Mouse (Mus musculus): Measurements from ENCODE around the gene C1rl. TPM values are rescaled to one million over a fixed set of nuclear protein-coding genes. Genes with fewer than 3 reads are reported as not detected.

C1rl gene
- polyA plus RNA-seq, 1 experiment from 2014 or later = 0.23 TPM

- Histone ChIP-seq H3K4me3 (ENCODE audit: low read depth, low read length) (no peak overlapping the region), H3K4me1 (ENCODE audit: control insufficient read depth, insufficient read depth, low read length) (no peaks in the 10 kb centered on the region), H3K27ac (ENCODE audit: low read depth, low read length) (no peak overlapping the region), H3K9ac (ENCODE audit: low read length) (no peak overlapping the region), H3K36me3 (ENCODE audit: control insufficient read depth, insufficient read depth, low read length) (no peaks in the 10 kb centered on the region), H3K9me3 (ENCODE audit: control insufficient read depth, low read length) (no peaks in the 10 kb centered on the region), H3K4me2 (no peak overlapping the region), H3K27me3 (ENCODE audit: control insufficient read depth, insufficient read depth, low read length) (no peaks in the 10 kb centered on the region)
- ATAC-seq (ENCODE audit: low FRiP score) (no peak), DNase-seq (ENCODE audit: low spot score, missing footprints) (no peak)
- WGBS = 72% methylated on average over 3 of the region's 3 CpGs
These were observed 40.9 kb upstream of the C1rl start for GRCm38 (mm10) chr6:124451995-124452394.

GRCm38 (mm10) chr6:124453756-124454155 lies 39.2 kb upstream of the C1rl start:
- H3K4me1 ChIP-seq (ENCODE audit: control insufficient read depth, insufficient read depth, low read length) = no peaks in the 10 kb centered on the region
- no peak overlapping the region for H3K27ac ChIP-seq (ENCODE audit: low read depth, low read length)
- no peak; the same call in 1 of the 2 replicates for ATAC-seq (ENCODE audit: low FRiP score)
- 38% methylated on average over 4 of the region's 4 CpGs for WGBS
- peak; percentile 80 for DNase-seq (ENCODE audit: low spot score, missing footprints)
- H3K4me3 ChIP-seq (ENCODE audit: low read depth, low read length) = no peak overlapping the region
- H3K4me2 ChIP-seq = no peak overlapping the region
- no peaks in the 10 kb centered on the region for H3K9me3 ChIP-seq (ENCODE audit: control insufficient read depth, low read length)
- no peak overlapping the region for H3K9ac ChIP-seq (ENCODE audit: low read length)
- H3K27me3 ChIP-seq (ENCODE audit: control insufficient read depth, insufficient read depth, low read length) = no peaks in the 10 kb centered on the region
- no peaks in the 10 kb centered on the region for H3K36me3 ChIP-seq (ENCODE audit: control insufficient read depth, insufficient read depth, low read length)

GRCm38 (mm10) chr6:124456243-124456642 lies 36.7 kb upstream of the C1rl start:
- H3K4me2 ChIP-seq = no peak overlapping the region
- no peaks in the 10 kb centered on the region for H3K27me3 ChIP-seq (ENCODE audit: control insufficient read depth, insufficient read depth, low read length)
- WGBS = 91% methylated on average over 5 of the region's 5 CpGs
- DNase-seq (ENCODE audit: low spot score, missing footprints) (no peak), ATAC-seq (ENCODE audit: low FRiP score) (no peak)
- no peaks in the 10 kb centered on the region for H3K36me3 ChIP-seq (ENCODE audit: control insufficient read depth, insufficient read depth, low read length)
- H3K9ac ChIP-seq (ENCODE audit: low read length) = no peak overlapping the region
- H3K4me1 ChIP-seq (ENCODE audit: control insufficient read depth, insufficient read depth, low read length) = no peaks in the 10 kb centered on the region
- no peaks in the 10 kb centered on the region for H3K9me3 ChIP-seq (ENCODE audit: control insufficient read depth, low read length)
- no peak overlapping the region for H3K4me3 ChIP-seq (ENCODE audit: low read depth, low read length)
- no peak overlapping the region for H3K27ac ChIP-seq (ENCODE audit: low read depth, low read length)

DNA sequence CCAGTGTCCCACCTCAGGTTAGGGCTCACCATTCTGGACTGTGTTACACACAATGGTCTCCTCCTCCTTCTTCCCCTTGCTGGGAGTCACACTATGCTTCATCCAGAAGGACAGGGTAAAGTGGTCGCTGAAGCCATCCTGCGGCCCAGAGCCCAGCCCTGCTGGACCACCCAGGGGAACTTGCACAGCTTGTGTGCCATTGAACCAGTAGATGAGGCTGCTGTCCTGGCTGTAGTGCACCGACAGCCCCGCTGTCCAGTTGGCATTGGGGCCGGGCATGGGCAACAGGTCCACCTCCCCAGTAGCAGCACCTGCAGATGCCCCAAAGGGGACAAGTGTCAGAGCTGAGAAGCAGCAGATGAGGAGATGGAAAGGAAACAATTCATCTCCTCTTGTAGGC lies 35.1 kb upstream of the C1rl start:
- ATAC-seq (ENCODE audit: low FRiP score) = no peak
- Histone ChIP-seq H3K9ac (ENCODE audit: low read length) (no peak overlapping the region), H3K4me3 (ENCODE audit: low read depth, low read length) (no peak overlapping the region), H3K36me3 (ENCODE audit: control insufficient read depth, insufficient read depth, low read length) (no peaks in the 10 kb centered on the region), H3K27me3 (ENCODE audit: control insufficient read depth, insufficient read depth, low read length) (no peaks in the 10 kb centered on the region), H3K4me2 (no peak overlapping the region), H3K27ac (ENCODE audit: low read depth, low read length) (no peak overlapping the region), H3K4me1 (ENCODE audit: control insufficient read depth, insufficient read depth, low read length) (no peaks in the 10 kb centered on the region), H3K9me3 (ENCODE audit: control insufficient read depth, low read length) (no peaks in the 10 kb centered on the region)
- WGBS = 94% methylated on average over 5 of the region's 5 CpGs
- no peak for DNase-seq (ENCODE audit: low spot score, missing footprints)

DNA sequence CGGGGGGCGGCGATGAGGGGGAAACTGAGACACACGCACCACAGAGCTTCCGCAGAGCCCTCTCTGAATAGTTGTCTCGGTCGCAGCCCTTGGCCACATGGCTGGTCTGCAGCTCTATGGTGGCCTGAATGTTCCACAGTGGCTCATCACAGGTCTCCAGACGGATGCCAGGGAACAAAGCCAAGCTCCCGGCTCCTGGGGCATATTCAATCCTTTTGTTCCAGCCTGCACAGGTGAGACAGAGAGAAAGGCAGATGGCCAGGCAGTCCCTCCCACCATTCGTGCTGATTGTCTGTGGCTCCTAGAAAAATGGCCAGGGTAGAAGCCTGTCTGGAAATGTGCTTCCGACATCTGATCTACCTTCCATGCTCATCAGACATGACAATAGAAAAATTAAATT lies 34.4 kb upstream of the C1rl start:
- H3K9me3 ChIP-seq (ENCODE audit: control insufficient read depth, low read length) = no peaks in the 10 kb centered on the region
- H3K4me1 ChIP-seq (ENCODE audit: control insufficient read depth, insufficient read depth, low read length) = no peaks in the 10 kb centered on the region
- WGBS = 90% methylated on average over 11 of the region's 11 CpGs
- H3K4me2 ChIP-seq = no peak overlapping the region
- no peaks in the 10 kb centered on the region for H3K36me3 ChIP-seq (ENCODE audit: control insufficient read depth, insufficient read depth, low read length)
- H3K27me3 ChIP-seq (ENCODE audit: control insufficient read depth, insufficient read depth, low read length) = no peaks in the 10 kb centered on the region
- no peak overlapping the region for H3K9ac ChIP-seq (ENCODE audit: low read length)
- H3K27ac ChIP-seq (ENCODE audit: low read depth, low read length) = no peak overlapping the region
- DNase-seq (ENCODE audit: low spot score, missing footprints) = peak; percentile 41
- no peak overlapping the region for H3K4me3 ChIP-seq (ENCODE audit: low read depth, low read length)
- ATAC-seq (ENCODE audit: low FRiP score) = no peak

DNA sequence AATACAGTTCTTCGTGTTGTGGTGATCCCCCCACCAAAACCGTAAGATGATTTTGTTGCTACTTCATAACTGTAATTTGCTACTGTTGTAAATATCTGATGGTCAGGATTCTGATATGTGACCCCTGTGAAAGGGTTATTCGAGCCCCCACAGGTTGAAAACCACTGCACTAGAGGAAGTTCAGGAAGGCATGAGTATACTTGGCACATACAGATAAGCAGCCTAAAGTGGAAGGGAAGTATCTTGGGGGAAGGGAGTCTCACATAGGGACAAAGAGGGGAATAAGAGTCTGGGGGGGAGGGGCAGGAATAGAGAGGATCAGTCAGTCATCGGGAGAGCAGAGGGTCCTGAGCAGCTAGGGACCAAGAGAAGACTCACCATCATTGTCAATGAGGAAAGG lies 33.5 kb upstream of the C1rl start:
- ATAC-seq (ENCODE audit: low FRiP score) = no peak
- whole genome bisulfite sequencing = 91% methylated on average over 4 of the region's 4 CpGs
- no peaks in the 10 kb centered on the region for H3K36me3 ChIP-seq (ENCODE audit: control insufficient read depth, insufficient read depth, low read length)
- H3K4me2 ChIP-seq = no peak overlapping the region
- H3K4me3 ChIP-seq (ENCODE audit: low read depth, low read length) = no peak overlapping the region
- no peaks in the 10 kb centered on the region for H3K9me3 ChIP-seq (ENCODE audit: control insufficient read depth, low read length)
- H3K27me3 ChIP-seq (ENCODE audit: control insufficient read depth, insufficient read depth, low read length) = no peaks in the 10 kb centered on the region
- DNase-seq (ENCODE audit: low spot score, missing footprints) = no peak
- no peak overlapping the region for H3K9ac ChIP-seq (ENCODE audit: low read length)
- peaks cover 5% of the 10 kb centered on the region for H3K4me1 ChIP-seq (ENCODE audit: control insufficient read depth, insufficient read depth, low read length)
- no peak overlapping the region for H3K27ac ChIP-seq (ENCODE audit: low read depth, low read length)

DNA sequence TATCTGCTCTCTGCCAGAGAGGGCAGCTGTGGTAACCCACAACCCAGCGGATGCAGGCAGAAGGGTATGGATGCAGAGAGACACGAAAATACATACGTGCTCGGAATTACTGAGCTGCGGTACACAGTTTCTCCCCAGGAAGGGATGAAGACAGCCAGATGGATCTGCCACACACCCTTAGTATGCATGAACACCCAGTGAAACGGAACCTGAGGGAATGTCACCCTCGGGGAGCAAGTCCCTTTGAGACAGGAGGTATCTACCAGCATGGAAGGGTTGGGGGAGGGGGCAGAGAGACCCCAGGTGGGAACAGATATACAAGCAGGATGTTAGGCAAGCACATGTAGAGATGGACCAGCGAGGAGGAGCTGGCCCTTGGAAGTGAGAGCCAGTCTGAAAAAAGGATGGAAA lies 29.0 kb upstream of the C1rl start:
- 22% methylated on average over 8 of the region's 8 CpGs for WGBS
- Histone ChIP-seq H3K4me1 (ENCODE audit: control insufficient read depth, insufficient read depth, low read length) (peaks cover 8% of the 10 kb centered on the region), H3K36me3 (ENCODE audit: control insufficient read depth, insufficient read depth, low read length) (no peaks in the 10 kb centered on the region), H3K4me3 (ENCODE audit: low read depth, low read length) (peak overlapping the region; percentile 46), H3K27ac (ENCODE audit: low read depth, low read length) (no peak overlapping the region), H3K9ac (ENCODE audit: low read length) (peak overlapping the region; percentile 71), H3K27me3 (ENCODE audit: control insufficient read depth, insufficient read depth, low read length) (no peaks in the 10 kb centered on the region), H3K9me3 (ENCODE audit: control insufficient read depth, low read length) (no peaks in the 10 kb centered on the region), H3K4me2 (peak overlapping the region; percentile 74)
- peak; percentile 10; the same call in 1 of the 2 replicates for ATAC-seq (ENCODE audit: low FRiP score)
- DNase-seq (ENCODE audit: low spot score, missing footprints) = no peak

GRCm38 (mm10) chr6:124464305-124465271 lies 28.3 kb upstream of the C1rl start, which contains the start of gene Clstn3:
Gene Clstn3 (minus strand): TSS chr6:124464794.
- H3K4me1 ChIP-seq (ENCODE audit: control insufficient read depth, insufficient read depth, low read length) = peaks cover 8% of the 10 kb centered on the region
- no peak within 1 kb of the TSS for H3K27ac ChIP-seq (ENCODE audit: low read depth, low read length)

DNA sequence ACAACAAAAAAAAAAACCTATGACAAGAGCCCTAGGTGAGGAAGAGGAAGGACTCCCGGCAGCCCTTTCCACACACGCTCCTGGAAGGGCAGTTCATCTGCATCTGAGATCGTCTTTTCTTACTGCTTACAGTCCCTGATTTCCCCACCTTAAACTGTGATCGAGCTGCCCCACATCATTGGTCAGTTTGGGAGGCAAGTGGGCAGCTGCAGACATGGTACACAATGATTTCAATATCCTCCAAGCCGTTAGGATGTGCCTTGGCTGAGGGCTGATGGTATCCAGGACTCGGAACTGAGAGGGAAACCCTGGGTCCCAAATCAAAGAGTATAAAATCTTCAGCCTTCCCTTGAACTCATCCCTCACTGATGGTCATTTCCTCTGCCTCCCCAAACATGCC lies 27.6 kb upstream of the C1rl start:
- Histone ChIP-seq H3K36me3 (ENCODE audit: control insufficient read depth, insufficient read depth, low read length) (no peaks in the 10 kb centered on the region), H3K4me3 (ENCODE audit: low read depth, low read length) (peak overlapping the region; percentile 46), H3K9me3 (ENCODE audit: control insufficient read depth, low read length) (no peaks in the 10 kb centered on the region), H3K27ac (ENCODE audit: low read depth, low read length) (no peak overlapping the region), H3K27me3 (ENCODE audit: control insufficient read depth, insufficient read depth, low read length) (no peaks in the 10 kb centered on the region), H3K4me1 (ENCODE audit: control insufficient read depth, insufficient read depth, low read length) (peaks cover 8% of the 10 kb centered on the region), H3K4me2 (peak overlapping the region; percentile 74), H3K9ac (ENCODE audit: low read length) (peak overlapping the region; percentile 71)
- DNase-seq (ENCODE audit: low spot score, missing footprints) (peak; percentile 67), ATAC-seq (ENCODE audit: low FRiP score) (no peak)
- 49% methylated on average over 6 of the region's 6 CpGs for WGBS

More at GRCm38 (mm10) chr6:124464305-124465271, 28.3 kb upstream of the C1rl start, which contains the start of gene Clstn3:
- ATAC-seq (ENCODE audit: low FRiP score) (peak; percentile 98), DNase-seq (ENCODE audit: low spot score, missing footprints) (peak; percentile 98)
- Histone ChIP-seq H3K36me3 (ENCODE audit: control insufficient read depth, insufficient read depth, low read length) (no peaks in the 10 kb centered on the region), H3K4me2 (peak within 1 kb of the TSS; percentile 74), H3K9ac (ENCODE audit: low read length) (peak within 1 kb of the TSS; percentile 71), H3K9me3 (ENCODE audit: control insufficient read depth, low read length) (no peaks in the 10 kb centered on the region), H3K27me3 (ENCODE audit: control insufficient read depth, insufficient read depth, low read length) (no peaks in the 10 kb centered on the region), H3K4me3 (ENCODE audit: low read depth, low read length) (peak within 1 kb of the TSS; percentile 46)
- WGBS = 5% methylated on average over 27 of the region's 27 CpGs
